Mouse (Mus musculus) heart, embryonic 16.5 days (tissue): ENCODE data around the gene Btf3. TPM values are rescaled to one million over a fixed set of nuclear protein-coding genes. Genes with fewer than 3 reads are reported as not detected.

Experiments used
- ATAC-seq: fragments of 200-750 bp; cut with Nextera tagmentation; replicated peaks from 2 replicates; pipeline ENCODE4 v1.8.0; 2017; ENCODE audit warnings: moderate number of reproducible peaks; ENCODE audit not compliant: insufficient read depth, low FRiP score; ENCODE audit errors: extremely low read depth
- H3K27ac ChIP-seq: fragments of 300-500 bp; sonication (generic); 2 replicates; pipeline ENCODE4 v1.5.1; 2014; ENCODE audit warnings: mild to moderate bottlenecking, low read length, control low read depth, moderate library complexity
- H3K27me3 ChIP-seq: fragments of 300-500 bp; sonication (generic); 2 replicates; pipeline ENCODE4 v1.6.1; 2014; ENCODE audit warnings: low read length, mixed read lengths; ENCODE audit not compliant: control insufficient read depth, insufficient read depth
- H3K36me3 ChIP-seq: fragments of 300-500 bp; sonication (generic); 2 replicates; pipeline ENCODE4 v1.6.1; 2014; ENCODE audit not compliant: control insufficient read depth, insufficient read depth
- H3K4me1 ChIP-seq: fragments of 300-500 bp; sonication (generic); 2 replicates; pipeline ENCODE4 v1.6.1; 2014; ENCODE audit warnings: low read length, mixed read lengths; ENCODE audit not compliant: control insufficient read depth, insufficient read depth
- H3K4me2 ChIP-seq: fragments of 300-500 bp; sonication (generic); 2 replicates; pipeline ENCODE4 v1.6.1; 2014; ENCODE audit warnings: low read depth, mild to moderate bottlenecking, control low read depth, low read length
- H3K4me3 ChIP-seq: fragments of 300-500 bp; sonication (generic); 2 replicates; pipeline ENCODE4 v1.5.1; 2014; ENCODE audit warnings: mild to moderate bottlenecking, control low read depth, low read length
- H3K9ac ChIP-seq: fragments of 300-500 bp; sonication (generic); 2 replicates; pipeline ENCODE4 v1.6.1; 2014; ENCODE audit warnings: low read length, control low read depth
- H3K9me3 ChIP-seq: fragments of 300-500 bp; sonication (generic); replicated peaks from 2 replicates; pipeline ENCODE4 v1.6.1; 2016; ENCODE audit warnings: low read length; ENCODE audit not compliant: control insufficient read depth
- WGBS: fragments of 180-500 bp; shearing (Covaris S2); extraction: QIAGEN DNeasy Blood & Tissue Kit; methylation state at CpG from one replicate; pipeline ENCODE4 v1.1.7; 2014; 5-methylcytosine and 5-hydroxymethylcytosine counted together
- polyA plus RNA-seq: library from polyadenylated mRNA; unstranded; fragments of >200 nt; fragmentation: Nextera tagmentation; extraction: Ambion mirVana; gene quantifications from 2 replicates; pipeline ENCODE4 v1.2.1, GENCODE M21; 2015

The Btf3 gene
- polyA plus RNA-seq, 1 experiment from 2014 or later, result 369 TPM

DNA sequence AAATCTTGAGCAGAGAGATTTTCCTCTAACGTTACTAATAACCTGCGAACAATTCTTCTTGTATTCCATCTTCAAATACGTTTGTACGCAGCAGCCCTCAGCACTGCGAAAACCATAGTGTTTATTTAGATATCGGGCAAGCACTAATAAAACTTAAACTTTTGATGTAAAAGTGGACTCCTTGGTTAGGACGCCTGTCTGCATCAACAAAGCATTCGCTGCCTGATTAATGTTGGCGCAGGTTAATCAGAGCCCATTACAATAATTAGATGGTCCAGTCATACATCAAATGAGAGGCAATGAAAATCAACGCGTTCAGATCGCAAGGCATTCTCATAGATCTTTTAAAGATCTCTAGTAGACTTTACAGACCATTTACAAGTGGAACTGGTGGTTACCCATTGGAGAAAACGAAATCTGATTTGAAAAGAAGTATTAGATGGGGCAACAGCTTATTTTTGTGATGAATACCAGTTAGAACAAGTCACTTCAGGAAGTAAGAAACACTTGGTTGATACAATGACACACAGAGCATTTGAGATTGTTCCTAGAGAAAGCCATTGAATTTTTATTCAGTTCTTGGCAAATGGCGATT, 35.7 kb upstream of the Btf3 start:
- Histone ChIP-seq H3K27me3 (peaks cover 62% of the 10 kb centered on the region), H3K4me1 (peaks cover 16% of the 10 kb centered on the region), H3K27ac (no peak overlapping the region), H3K36me3 (no peaks in the 10 kb centered on the region), H3K4me3 (no peak overlapping the region), H3K4me2 (no peak overlapping the region), H3K9ac (no peak overlapping the region), H3K9me3 (no peaks in the 10 kb centered on the region)
- WGBS, result 15% methylated on average over 14 of the region's 14 CpGs
- no peak for ATAC-seq

DNA sequence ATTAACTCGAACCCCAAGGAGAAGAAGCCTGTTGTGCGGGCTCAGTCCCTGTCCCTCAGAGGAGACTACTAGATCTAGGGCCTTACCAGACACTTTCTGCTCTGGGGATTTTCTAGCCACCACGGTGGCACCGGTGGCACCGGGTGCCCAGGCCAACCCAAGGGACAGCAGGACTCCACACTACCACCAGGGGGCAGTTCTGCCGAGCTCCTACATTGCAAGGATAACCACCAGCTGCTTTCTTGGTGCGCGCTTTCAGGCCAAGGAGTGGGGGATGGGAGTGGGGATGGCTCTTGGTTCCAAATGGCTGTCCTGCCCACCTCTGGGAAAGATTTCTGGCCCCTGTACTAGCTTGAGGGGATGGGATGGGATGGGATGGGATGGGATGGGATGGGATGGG, 34.7 kb upstream of the Btf3 start:
- WGBS, result 11% methylated on average over 8 of the region's 8 CpGs
- Histone ChIP-seq H3K36me3 (no peaks in the 10 kb centered on the region), H3K4me2 (no peak overlapping the region)

DNA sequence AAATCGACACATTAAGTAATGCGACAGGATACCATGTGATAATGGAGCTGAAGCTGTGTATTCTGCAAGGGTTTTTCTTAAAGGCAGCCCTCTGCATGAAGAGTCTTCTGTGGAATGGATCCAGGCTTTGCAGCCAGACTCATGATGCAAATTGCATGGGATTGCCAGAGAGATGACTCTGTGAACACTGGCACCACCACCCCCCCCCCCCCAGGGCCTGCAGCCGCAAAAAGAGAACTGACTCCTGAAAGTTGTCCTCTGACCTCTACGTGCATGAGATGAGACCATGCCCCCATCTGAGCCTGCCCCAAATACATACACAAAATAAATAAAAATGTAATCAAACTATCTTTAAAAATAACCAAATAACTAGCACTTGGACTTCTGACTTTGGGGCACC, 32.7 kb upstream of the Btf3 start:
- no peak overlapping the region for H3K27ac ChIP-seq
- H3K9me3 ChIP-seq, result no peaks in the 10 kb centered on the region
- no peak overlapping the region for H3K9ac ChIP-seq
- H3K4me1 ChIP-seq, result peaks cover 9% of the 10 kb centered on the region
- no peaks in the 10 kb centered on the region for H3K36me3 ChIP-seq
- H3K27me3 ChIP-seq, result peaks cover 54% of the 10 kb centered on the region
- ATAC-seq, result no peak
- WGBS, result 64% methylated on average over 4 of the region's 4 CpGs
- H3K4me2 ChIP-seq, result no peak overlapping the region
- H3K4me3 ChIP-seq, result no peak overlapping the region

More for the DNA sequence above, 34.7 kb upstream of the Btf3 start:
- no peak overlapping the region for H3K9ac ChIP-seq
- peaks cover 58% of the 10 kb centered on the region for H3K27me3 ChIP-seq
- H3K27ac ChIP-seq, result no peak overlapping the region
- H3K4me3 ChIP-seq, result no peak overlapping the region
- no peak for ATAC-seq
- H3K9me3 ChIP-seq, result no peaks in the 10 kb centered on the region
- peaks cover 16% of the 10 kb centered on the region for H3K4me1 ChIP-seq

DNA sequence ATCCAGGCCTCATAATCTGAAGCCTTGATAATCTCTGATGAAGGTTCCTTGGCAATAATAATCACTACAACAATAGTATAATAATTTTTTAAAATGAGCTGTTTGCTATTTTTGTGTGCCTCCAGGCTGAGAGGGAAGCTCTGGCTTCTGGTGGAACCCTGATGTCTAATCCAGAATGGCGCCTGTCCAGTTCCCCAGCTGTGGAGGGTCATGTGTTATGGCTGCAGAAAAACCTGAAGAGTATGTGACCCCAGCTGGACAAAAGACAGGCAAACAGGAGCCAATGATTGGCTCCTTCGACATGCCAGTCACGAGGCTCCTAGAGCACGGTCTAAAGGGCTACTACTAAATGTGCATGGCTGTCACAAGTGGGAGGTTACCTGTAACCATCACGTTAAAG, 23.7 kb upstream of the Btf3 start:
- peaks cover 4% of the 10 kb centered on the region for H3K27me3 ChIP-seq

DNA sequence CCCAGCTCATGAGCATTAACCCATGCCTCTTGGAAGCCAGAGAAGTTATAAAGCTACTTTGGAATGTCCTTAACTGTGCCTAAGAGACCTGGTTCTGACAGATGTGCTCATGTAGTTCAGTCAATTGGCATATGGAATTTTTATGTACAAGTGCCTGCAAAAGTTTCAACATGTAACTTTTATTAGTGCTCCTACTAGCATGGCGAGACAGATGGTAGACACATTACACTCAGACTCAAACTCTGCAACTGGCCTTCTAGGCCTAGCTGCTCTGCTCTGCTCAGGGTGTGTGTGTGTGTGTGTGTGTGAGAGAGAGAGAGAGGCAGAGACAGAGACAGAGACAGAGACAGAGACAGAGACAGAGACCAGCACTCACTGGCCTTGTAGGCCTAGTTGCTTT, 19.4 kb upstream of the Btf3 start:
- Histone ChIP-seq H3K9ac (no peak overlapping the region), H3K36me3 (no peaks in the 10 kb centered on the region), H3K4me1 (no peaks in the 10 kb centered on the region), H3K9me3 (no peaks in the 10 kb centered on the region), H3K27ac (no peak overlapping the region), H3K4me3 (no peak overlapping the region), H3K27me3 (no peaks in the 10 kb centered on the region; the same call in 1 of the 2 replicates), H3K4me2 (no peak overlapping the region)
- ATAC-seq, result no peak
- WGBS, result 83% methylated on average over 1 of the region's 1 CpGs

More for the DNA sequence above, 23.7 kb upstream of the Btf3 start:
- no peaks in the 10 kb centered on the region for H3K4me1 ChIP-seq
- WGBS, result 66% methylated on average over 5 of the region's 5 CpGs
- no peak overlapping the region for H3K4me3 ChIP-seq
- H3K27ac ChIP-seq, result no peak overlapping the region
- no peak overlapping the region for H3K4me2 ChIP-seq
- H3K9ac ChIP-seq, result no peak overlapping the region
- H3K9me3 ChIP-seq, result no peaks in the 10 kb centered on the region
- ATAC-seq, result no peak
- no peaks in the 10 kb centered on the region for H3K36me3 ChIP-seq

DNA sequence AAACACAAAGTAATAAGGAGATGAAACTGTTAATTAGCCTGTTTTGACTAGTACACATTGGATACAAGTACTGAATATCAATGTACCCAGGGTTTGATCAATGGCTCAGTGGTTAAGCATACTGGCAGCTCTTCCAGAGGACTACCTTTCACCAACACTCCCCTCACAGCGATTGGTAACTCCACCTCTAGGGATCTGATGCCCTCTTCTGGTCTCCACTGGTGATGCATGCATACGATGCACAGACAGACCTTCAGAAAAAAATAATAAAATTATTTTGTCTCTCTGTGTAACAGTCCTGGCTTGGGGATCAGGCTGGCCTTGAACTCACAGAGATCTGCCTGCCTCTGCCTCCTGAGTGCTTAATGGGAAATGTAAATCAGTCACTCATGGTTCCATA, 15.3 kb upstream of the Btf3 start:
- no peaks in the 10 kb centered on the region for H3K36me3 ChIP-seq
- no peak overlapping the region for H3K4me3 ChIP-seq
- no peak for ATAC-seq
- no peaks in the 10 kb centered on the region for H3K27me3 ChIP-seq
- H3K9ac ChIP-seq, result no peak overlapping the region
- 44% methylated on average over 2 of the region's 2 CpGs for WGBS
- no peaks in the 10 kb centered on the region for H3K4me1 ChIP-seq
- H3K9me3 ChIP-seq, result no peaks in the 10 kb centered on the region
- H3K4me2 ChIP-seq, result no peak overlapping the region
- no peak overlapping the region for H3K27ac ChIP-seq

DNA sequence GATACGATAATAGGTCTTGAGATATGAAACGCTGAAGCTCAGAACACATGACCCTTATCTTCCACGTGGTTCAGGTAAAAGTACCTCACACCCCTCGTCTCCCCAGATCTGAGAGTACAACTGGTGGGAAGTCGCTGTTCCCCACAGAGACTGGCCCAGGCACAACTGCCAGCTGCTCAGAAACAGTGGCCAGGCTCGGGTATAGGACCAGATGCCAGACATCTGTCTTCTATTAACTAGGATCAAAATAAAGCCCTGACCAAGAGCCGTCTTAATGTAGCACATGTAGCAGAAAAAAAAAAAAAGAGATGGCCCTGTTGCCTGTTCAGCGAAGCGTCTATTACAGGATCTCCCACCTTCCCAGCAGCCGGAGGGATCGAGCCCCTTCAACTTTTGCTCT, 8.2 kb upstream of the Btf3 start:
- ATAC-seq, result no peak
- WGBS, result 78% methylated on average over 11 of the region's 11 CpGs

DNA sequence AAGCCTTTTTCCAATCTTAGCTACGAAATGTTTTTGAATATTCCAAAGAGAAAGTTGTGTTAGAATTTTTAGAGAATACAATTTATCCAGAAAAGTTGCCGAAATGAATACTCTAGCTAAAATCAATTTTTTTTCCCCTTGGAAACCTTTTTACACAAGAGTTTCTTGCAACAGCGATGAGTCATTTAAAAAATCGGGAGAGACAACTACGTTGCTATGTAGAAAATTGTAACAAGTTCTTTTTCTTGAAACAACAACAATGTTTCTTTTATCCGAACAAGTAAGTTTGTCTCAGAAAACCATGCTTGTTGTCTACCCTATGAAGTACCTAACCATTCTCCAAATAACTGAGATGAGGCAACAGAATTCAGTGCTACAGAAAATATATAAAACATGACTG, 1.1 kb upstream of the Btf3 start:
- no peak overlapping the region for H3K4me2 ChIP-seq
- H3K4me3 ChIP-seq, result no peak overlapping the region
- H3K9me3 ChIP-seq, result no peaks in the 10 kb centered on the region

More for the DNA sequence above, 8.2 kb upstream of the Btf3 start:
- Histone ChIP-seq H3K4me3 (no peak overlapping the region), H3K4me2 (no peak overlapping the region), H3K9ac (no peak overlapping the region), H3K27me3 (no peaks in the 10 kb centered on the region), H3K9me3 (no peaks in the 10 kb centered on the region), H3K27ac (no peak overlapping the region), H3K4me1 (no peaks in the 10 kb centered on the region), H3K36me3 (no peaks in the 10 kb centered on the region)

DNA sequence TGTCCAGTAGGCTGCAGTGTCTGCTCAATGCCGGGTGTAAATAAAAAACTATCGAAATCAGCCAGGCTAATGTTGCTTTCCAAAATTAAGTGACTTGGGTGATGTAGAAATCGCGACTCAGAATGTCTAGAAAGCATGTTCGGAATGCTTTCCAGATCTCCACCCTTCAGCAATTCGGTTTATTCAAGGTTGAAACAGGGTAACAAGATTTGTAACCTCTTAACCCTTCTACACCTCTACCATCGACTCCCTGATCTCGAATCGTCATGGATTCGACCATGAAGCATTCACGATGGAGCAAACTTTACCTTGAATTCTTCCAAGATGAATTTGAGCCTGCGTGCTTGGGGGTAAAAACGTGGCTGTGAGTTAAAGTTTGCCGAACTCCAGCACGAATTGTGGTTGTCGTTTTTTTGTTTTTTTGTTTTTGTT, 456 bp upstream of the Btf3 start:
- Histone ChIP-seq H3K4me1 (peaks cover 17% of the 10 kb centered on the region), H3K9ac (peak overlapping the region; percentile 99)

More for the DNA sequence above, 1.1 kb upstream of the Btf3 start:
- ATAC-seq, result no peak
- 87% methylated on average over 6 of the region's 6 CpGs for WGBS
- Histone ChIP-seq H3K9ac (no peak overlapping the region; the same call in 1 of the 2 replicates), H3K4me1 (peaks cover 17% of the 10 kb centered on the region), H3K27me3 (no peaks in the 10 kb centered on the region), H3K36me3 (peaks cover 6% of the 10 kb centered on the region), H3K27ac (no peak overlapping the region)

More for the DNA sequence above, 456 bp upstream of the Btf3 start:
- peak overlapping the region; percentile 84 for H3K4me3 ChIP-seq
- 2% methylated on average over 16 of the region's 16 CpGs for WGBS
- no peaks in the 10 kb centered on the region for H3K27me3 ChIP-seq
- H3K27ac ChIP-seq, result peak overlapping the region; percentile 90
- H3K36me3 ChIP-seq, result peaks cover 11% of the 10 kb centered on the region
- H3K4me2 ChIP-seq, result peak overlapping the region; percentile 94
- no peaks in the 10 kb centered on the region for H3K9me3 ChIP-seq
- ATAC-seq, result no peak
